Mouse (Mus musculus) intestine, embryonic 15.5 days (tissue): ENCODE measurements at regions not wholly inside any gene's neighbourhood (a gene's known extent, or its start where the extent isn't known, plus 50 kb on each side); places are given as distances from the start of the nearest gene placed in this dataset.

Source experiments
- ATAC-seq: fragments of 200-750 bp; cut with Nextera tagmentation; 2 replicates; pipeline ENCODE4 v1.8.0; 2017; ENCODE audit warnings: moderate TSS enrichment, moderate library complexity
- H3K27ac ChIP-seq: fragments of 300-500 bp; sonication (generic); 2 replicates; pipeline ENCODE4 v1.5.1; 2015; ENCODE audit warnings: mild to moderate bottlenecking, inconsistent platforms
- H3K27me3 ChIP-seq: fragments of 300-500 bp; sonication (generic); replicated peaks from 2 replicates; pipeline ENCODE4 v1.6.1; 2015; ENCODE audit warnings: inconsistent platforms
- H3K36me3 ChIP-seq: fragments of 300-500 bp; sonication (generic); 2 replicates; pipeline ENCODE4 v1.6.1; 2015; ENCODE audit warnings: inconsistent platforms
- H3K4me1 ChIP-seq: fragments of 300-500 bp; sonication (generic); replicated peaks from 2 replicates; pipeline ENCODE4 v1.6.1; 2015; ENCODE audit warnings: inconsistent platforms
- H3K4me2 ChIP-seq: fragments of 300-500 bp; sonication (generic); replicated peaks from 2 replicates; pipeline ENCODE4 v1.6.1; 2015; ENCODE audit warnings: mild to moderate bottlenecking, inconsistent platforms
- H3K4me3 ChIP-seq: fragments of 300-500 bp; sonication (generic); replicated peaks from 2 replicates; pipeline ENCODE4 v1.5.1; 2015; ENCODE audit warnings: inconsistent platforms
- H3K9ac ChIP-seq: fragments of 300-500 bp; sonication (generic); 2 replicates; pipeline ENCODE4 v1.6.1; 2015; ENCODE audit warnings: inconsistent platforms
- H3K9me3 ChIP-seq: fragments of 300-500 bp; sonication (generic); 2 replicates; pipeline ENCODE4 v1.6.1; 2016; ENCODE audit warnings: inconsistent platforms
- WGBS: fragments of 180-500 bp; shearing (Covaris S2); methylation state at CpG from one replicate; pipeline ENCODE4 v1.1.7; 2015; 5-methylcytosine and 5-hydroxymethylcytosine counted together

DNA sequence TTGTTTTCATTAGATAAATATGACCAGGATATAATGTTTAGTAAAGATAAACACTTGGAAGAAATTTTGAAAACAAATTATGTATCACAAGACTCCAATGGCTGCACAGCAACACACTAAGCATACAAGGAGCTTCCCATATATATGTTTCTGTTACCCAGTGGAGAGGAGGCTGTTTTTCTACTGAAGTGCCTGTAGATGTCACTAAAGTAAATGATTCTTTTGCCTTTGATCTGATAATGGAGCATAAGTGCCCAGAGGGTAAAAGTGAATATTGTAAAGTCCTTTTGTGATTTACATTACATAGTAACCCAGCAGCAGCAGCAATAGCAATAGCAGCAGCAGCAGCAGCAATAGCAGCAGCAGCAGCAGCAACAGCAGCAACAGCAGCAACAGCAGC, 226.3 kb downstream of the Ahr start:
- H3K4me1 ChIP-seq = no peaks in the 10 kb centered on the region
- no peak overlapping the region for H3K4me2 ChIP-seq
- H3K27ac ChIP-seq = no peak overlapping the region
- no peak overlapping the region for H3K9ac ChIP-seq
- H3K27me3 ChIP-seq = no peaks in the 10 kb centered on the region
- no peak for ATAC-seq
- H3K4me3 ChIP-seq = no peak overlapping the region
- H3K9me3 ChIP-seq = no peaks in the 10 kb centered on the region
- H3K36me3 ChIP-seq = no peaks in the 10 kb centered on the region

DNA sequence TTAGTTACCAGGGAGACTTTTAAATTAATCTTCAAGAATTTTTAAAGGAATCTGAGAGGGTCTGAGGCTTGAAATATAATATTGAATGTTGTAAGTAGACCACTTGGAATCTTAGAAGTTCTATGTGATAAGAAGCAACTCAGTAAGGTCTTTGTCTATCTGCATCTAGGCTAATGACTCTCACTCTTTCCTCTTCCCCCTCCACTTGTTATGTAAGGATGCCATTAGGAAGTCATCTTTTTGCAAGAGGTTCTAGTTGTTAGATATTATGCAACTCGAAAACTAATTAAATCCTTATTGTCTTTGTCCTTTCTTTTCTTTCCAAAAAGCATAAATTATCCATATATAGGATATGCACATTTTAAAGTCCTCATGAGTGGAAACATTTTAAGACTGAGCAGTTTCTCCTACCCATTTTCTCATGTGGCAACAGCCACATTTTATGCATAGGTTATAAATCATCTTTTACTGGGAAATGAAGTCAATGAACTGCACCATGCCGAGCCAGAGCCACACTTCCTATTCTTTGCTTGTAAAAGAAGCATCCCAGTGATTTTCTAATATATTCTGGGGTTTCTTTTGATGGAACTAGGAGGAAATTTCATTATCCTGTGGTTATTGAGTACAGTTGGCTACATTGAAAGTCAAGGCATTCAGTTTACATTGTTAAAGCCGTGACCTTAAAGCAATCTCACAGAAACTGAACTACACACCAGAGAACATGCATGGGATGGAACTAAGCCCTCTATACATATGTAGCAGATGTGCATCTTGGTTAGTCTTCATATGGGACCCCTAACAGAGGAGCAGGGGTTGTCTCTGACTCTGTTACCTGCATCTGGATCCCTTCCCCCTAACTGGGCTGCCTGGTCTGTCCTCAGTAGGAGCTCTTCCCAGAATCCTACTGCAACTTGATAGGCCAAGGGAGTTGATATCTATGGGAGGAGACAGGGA, 230.8 kb downstream of the Ahr start:
- WGBS = 74% methylated on average over 3 of the region's 3 CpGs
- no peak overlapping the region for H3K27ac ChIP-seq
- no peak overlapping the region for H3K9ac ChIP-seq
- no peak overlapping the region for H3K4me3 ChIP-seq
- H3K36me3 ChIP-seq = no peaks in the 10 kb centered on the region
- no peaks in the 10 kb centered on the region for H3K27me3 ChIP-seq
- ATAC-seq = no peak
- H3K9me3 ChIP-seq = no peaks in the 10 kb centered on the region
- H3K4me2 ChIP-seq = no peak overlapping the region
- H3K4me1 ChIP-seq = no peaks in the 10 kb centered on the region

GRCm38 (mm10) chr12:35303188-35303587, 231.7 kb downstream of the Ahr start:
- no peak for ATAC-seq
- Histone ChIP-seq H3K9ac (no peak overlapping the region), H3K4me3 (no peak overlapping the region), H3K4me1 (no peaks in the 10 kb centered on the region), H3K27me3 (no peaks in the 10 kb centered on the region), H3K4me2 (no peak overlapping the region), H3K9me3 (no peaks in the 10 kb centered on the region), H3K27ac (no peak overlapping the region), H3K36me3 (no peaks in the 10 kb centered on the region)
- WGBS = 72% methylated on average over 2 of the region's 2 CpGs

DNA sequence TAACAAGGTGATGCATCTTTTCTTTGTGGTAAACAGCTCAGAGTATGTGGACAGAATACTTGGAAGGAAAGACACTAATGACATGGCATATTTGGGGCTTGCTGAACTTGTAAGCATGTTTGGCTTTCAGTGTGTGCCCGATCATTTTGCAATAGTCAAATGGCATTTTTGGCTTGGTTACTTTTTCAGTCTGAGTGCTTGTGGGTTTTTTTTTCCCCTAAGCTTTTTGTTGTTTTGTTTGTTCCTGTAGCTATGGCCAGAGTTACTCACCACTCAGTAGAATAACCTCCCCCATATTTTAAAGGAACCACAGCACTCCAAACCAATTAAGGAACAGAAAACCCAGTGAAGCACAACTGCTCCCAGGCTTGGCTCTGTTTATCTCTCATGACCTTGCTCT, 240.2 kb downstream of the Ahr start:
- Histone ChIP-seq H3K4me3 (no peak overlapping the region), H3K9ac (no peak overlapping the region), H3K27ac (no peak overlapping the region), H3K36me3 (no peaks in the 10 kb centered on the region), H3K4me1 (no peaks in the 10 kb centered on the region), H3K9me3 (no peaks in the 10 kb centered on the region), H3K27me3 (no peaks in the 10 kb centered on the region), H3K4me2 (no peak overlapping the region)
- ATAC-seq = no peak
- 92% methylated on average over 1 of the region's 1 CpGs for WGBS

DNA sequence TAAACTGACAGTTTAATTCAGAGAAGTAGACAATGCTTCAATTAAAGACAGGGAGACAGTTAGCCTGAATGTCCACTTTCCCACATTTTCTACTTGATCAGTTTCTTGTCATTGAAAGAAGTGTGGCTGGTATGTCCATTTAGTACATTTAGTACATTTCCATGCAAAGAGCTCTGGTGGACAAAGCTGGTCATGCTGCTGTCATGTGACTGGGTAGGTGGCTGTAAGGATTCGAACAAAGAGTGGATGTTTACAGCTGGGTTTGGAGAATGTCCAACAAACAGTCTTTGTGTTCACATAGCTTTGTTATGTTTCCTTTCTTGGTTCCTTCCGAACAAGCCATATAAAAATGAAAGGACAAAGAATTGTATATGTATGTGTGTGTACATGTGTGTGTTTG, 241.3 kb downstream of the Ahr start:
- 61% methylated on average over 2 of the region's 2 CpGs for WGBS

DNA sequence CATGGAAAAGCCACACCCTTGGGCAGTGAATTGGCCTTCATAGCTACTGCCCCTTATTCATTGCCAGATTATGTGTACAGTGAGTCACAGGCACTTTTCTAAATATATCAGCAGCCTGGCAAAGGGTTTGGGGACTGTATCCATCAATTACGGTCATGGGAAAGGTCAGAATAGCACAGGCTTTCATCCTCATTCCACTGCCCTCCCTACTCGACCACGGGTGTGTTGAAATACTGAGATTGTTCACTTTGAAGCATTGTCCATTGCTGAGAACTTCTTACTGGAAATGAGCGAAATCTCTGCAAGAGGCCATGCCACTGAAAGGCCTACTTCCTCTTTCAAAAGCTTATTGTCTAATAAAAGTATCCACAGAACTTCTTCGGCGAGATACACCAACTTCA, 242.9 kb downstream of the Ahr start:
- Histone ChIP-seq H3K9ac (no peak overlapping the region), H3K36me3 (no peaks in the 10 kb centered on the region), H3K9me3 (no peaks in the 10 kb centered on the region), H3K27me3 (no peaks in the 10 kb centered on the region), H3K4me2 (no peak overlapping the region), H3K4me1 (no peaks in the 10 kb centered on the region), H3K4me3 (no peak overlapping the region), H3K27ac (no peak overlapping the region)
- 75% methylated on average over 6 of the region's 6 CpGs for WGBS
- no peak for ATAC-seq

More for the DNA sequence above, 241.3 kb downstream of the Ahr start:
- no peak overlapping the region for H3K4me3 ChIP-seq
- no peaks in the 10 kb centered on the region for H3K27me3 ChIP-seq
- H3K36me3 ChIP-seq = no peaks in the 10 kb centered on the region
- no peak overlapping the region for H3K4me2 ChIP-seq
- H3K4me1 ChIP-seq = no peaks in the 10 kb centered on the region
- no peak overlapping the region for H3K9ac ChIP-seq
- no peak for ATAC-seq
- H3K27ac ChIP-seq = no peak overlapping the region
- H3K9me3 ChIP-seq = no peaks in the 10 kb centered on the region

GRCm38 (mm10) chr12:35287974-35288373, 241.0 kb downstream of the Snx13 start:
- 71% methylated on average over 2 of the region's 2 CpGs for whole genome bisulfite sequencing
- Histone ChIP-seq H3K27ac (no peak overlapping the region), H3K4me2 (no peak overlapping the region), H3K4me1 (no peaks in the 10 kb centered on the region), H3K9me3 (no peaks in the 10 kb centered on the region), H3K27me3 (no peaks in the 10 kb centered on the region), H3K4me3 (no peak overlapping the region), H3K9ac (no peak overlapping the region), H3K36me3 (no peaks in the 10 kb centered on the region)
- ATAC-seq = no peak

DNA sequence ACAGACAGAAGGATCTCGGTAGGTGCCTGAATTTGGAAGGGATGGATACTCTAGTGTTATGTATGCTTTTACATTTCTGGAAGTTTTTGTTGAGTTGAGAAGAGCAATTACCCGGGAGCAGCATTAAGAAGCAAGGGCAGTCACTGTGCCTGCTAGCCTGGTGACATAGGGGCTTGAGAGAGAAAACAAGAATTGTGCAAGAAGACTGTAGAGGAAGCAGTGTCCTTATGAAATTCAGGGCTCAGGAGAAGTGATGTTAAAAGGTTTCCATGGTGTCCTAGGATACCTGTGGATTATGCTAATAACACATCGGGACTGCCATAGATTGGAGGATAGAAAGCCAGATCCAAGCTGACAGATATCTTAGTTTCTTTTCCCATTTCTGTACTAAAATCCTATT, 240.6 kb downstream of the Snx13 start:
- no peak overlapping the region for H3K4me3 ChIP-seq
- no peak for ATAC-seq
- no peaks in the 10 kb centered on the region for H3K36me3 ChIP-seq
- 78% methylated on average over 3 of the region's 3 CpGs for WGBS
- no peak overlapping the region for H3K4me2 ChIP-seq
- H3K27me3 ChIP-seq = no peaks in the 10 kb centered on the region
- no peak overlapping the region for H3K9ac ChIP-seq
- H3K9me3 ChIP-seq = no peaks in the 10 kb centered on the region
- no peak overlapping the region for H3K27ac ChIP-seq
- H3K4me1 ChIP-seq = no peaks in the 10 kb centered on the region

- WGBS = 82% methylated on average over 3 of the region's 3 CpGs
- Histone ChIP-seq H3K9ac (no peak overlapping the region), H3K4me1 (no peaks in the 10 kb centered on the region), H3K27ac (no peak overlapping the region), H3K9me3 (no peaks in the 10 kb centered on the region), H3K36me3 (no peaks in the 10 kb centered on the region), H3K4me3 (no peak overlapping the region), H3K4me2 (no peak overlapping the region), H3K27me3 (no peaks in the 10 kb centered on the region)
- no peak for ATAC-seq
Observed at GRCm38 (mm10) chr12:35286974-35287553, 240.1 kb downstream of the Snx13 start.

DNA sequence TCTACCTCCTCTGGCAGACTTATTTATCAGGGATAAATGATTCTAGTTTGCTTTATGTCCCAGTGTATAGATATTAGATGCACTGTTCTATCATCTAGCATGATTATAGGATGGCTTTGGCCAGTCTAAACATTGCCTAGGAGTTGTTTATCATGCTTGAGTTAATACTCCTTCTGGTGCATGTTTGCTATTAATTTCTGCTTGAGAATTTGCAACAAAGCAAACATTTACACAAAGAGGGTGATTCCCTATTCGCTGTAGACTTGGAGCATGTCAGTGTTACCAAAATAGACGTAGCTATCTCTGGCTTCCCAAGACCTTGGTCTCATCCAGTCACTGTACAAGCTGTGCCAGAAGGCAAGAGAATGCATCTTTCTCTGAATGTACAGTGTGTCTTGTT, 237.4 kb downstream of the Snx13 start:
- 33% methylated on average over 2 of the region's 2 CpGs for WGBS
- Histone ChIP-seq H3K4me3 (no peak overlapping the region), H3K27me3 (no peaks in the 10 kb centered on the region), H3K4me2 (no peak overlapping the region), H3K9me3 (no peaks in the 10 kb centered on the region), H3K4me1 (no peaks in the 10 kb centered on the region), H3K36me3 (no peaks in the 10 kb centered on the region), H3K27ac (no peak overlapping the region), H3K9ac (no peak overlapping the region)
- ATAC-seq = no peak

DNA sequence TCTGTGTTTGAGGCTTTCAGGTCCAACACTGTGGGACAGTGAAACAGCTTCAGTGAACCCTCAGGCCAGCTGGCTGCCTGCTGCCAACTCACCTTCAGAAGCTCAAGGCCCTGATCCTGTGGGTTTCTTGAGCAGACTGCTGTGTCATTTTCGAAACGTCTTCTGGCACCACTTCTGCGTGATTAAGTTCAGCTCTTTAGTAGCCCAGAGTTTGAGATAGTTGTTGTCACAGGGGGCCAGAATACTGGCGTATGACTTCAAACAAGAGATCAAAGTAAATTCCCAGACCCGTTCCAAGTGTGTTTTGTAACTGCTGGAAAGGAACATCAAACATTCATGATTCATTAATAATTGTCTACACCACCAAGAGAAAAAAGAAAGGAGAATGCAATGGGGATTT, 236.9 kb downstream of the Snx13 start:
- Histone ChIP-seq H3K4me1 (no peaks in the 10 kb centered on the region), H3K36me3 (no peaks in the 10 kb centered on the region), H3K4me3 (no peak overlapping the region), H3K27me3 (no peaks in the 10 kb centered on the region), H3K9me3 (no peaks in the 10 kb centered on the region), H3K27ac (no peak overlapping the region), H3K4me2 (no peak overlapping the region), H3K9ac (no peak overlapping the region)
- WGBS = 36% methylated on average over 5 of the region's 5 CpGs
- ATAC-seq = no peak

DNA sequence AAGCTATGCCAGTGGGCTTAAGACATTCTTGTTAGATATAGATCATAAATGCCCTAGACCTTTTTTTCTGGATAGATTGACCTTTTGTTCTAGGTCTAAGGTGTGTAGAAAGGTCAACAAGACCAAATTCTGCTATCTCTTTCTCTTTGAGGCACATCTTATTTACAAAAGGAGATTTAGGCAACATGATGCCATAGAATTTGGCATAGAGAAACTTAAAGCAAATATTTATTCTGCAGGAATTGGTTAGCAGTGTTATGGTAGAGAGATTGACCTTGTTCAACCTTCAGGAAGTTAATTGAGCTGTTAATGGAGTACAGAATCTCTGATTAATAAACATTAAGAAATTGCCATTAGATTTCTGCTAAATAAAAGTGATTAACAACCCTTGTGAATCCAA, 236.4 kb downstream of the Snx13 start:
- Histone ChIP-seq H3K27me3 (no peaks in the 10 kb centered on the region), H3K4me1 (no peaks in the 10 kb centered on the region), H3K36me3 (no peaks in the 10 kb centered on the region), H3K27ac (no peak overlapping the region), H3K4me2 (no peak overlapping the region), H3K9me3 (no peaks in the 10 kb centered on the region), H3K4me3 (no peak overlapping the region), H3K9ac (no peak overlapping the region)
- no peak for ATAC-seq

DNA sequence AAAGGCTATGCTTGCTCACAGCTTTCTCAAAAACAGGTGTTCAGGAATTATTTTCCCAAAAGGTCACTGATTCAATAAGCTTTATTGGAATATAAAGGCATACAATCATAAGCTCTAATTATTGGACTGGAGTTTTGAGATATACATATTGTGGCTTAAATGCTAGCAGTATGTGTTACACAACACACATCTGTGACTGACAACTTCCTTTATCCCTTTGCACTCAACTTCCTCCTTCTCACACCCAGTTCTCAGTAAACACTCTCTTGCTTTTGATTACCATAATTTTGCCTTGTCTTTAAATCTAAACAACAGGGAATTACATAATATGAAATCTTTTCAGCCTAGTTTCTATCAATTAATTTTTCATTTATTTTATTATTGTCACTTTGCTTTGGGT, 222.5 kb downstream of the Snx13 start:
- no peak for ATAC-seq
- Histone ChIP-seq H3K4me2 (no peak overlapping the region), H3K9me3 (no peaks in the 10 kb centered on the region), H3K4me1 (no peaks in the 10 kb centered on the region), H3K9ac (no peak overlapping the region), H3K36me3 (no peaks in the 10 kb centered on the region), H3K27me3 (no peaks in the 10 kb centered on the region), H3K4me3 (no peak overlapping the region), H3K27ac (no peak overlapping the region)
